Mouse (Mus musculus) ES-E14 (cell line): Measurements from ENCODE around the gene Mknk2. TPM values are rescaled to one million over a fixed set of nuclear protein-coding genes. Genes with fewer than 3 reads are reported as not detected.

ENCODE experiments used
- DNase-seq: peaks from one replicate; pipeline ENCODE4 v3.0.0-alpha.2; 2013; ENCODE audit warnings: low read depth, low spot score
- H3K27ac ChIP-seq: 2 replicates; pipeline ENCODE4 v1.5.1; 2012; ENCODE audit warnings: low read depth, mild to moderate bottlenecking, low read length, moderate library complexity, mixed read lengths; ENCODE audit not compliant: poor library complexity, insufficient read depth, severe bottlenecking
- H3K36me3 ChIP-seq: 2 replicates; pipeline ENCODE4 v1.6.1; 2012; ENCODE audit warnings: mild to moderate bottlenecking, low read length, moderate library complexity, mixed read lengths; ENCODE audit not compliant: control insufficient read depth, poor library complexity, insufficient read depth, severe bottlenecking
- H3K4me1 ChIP-seq, 2 experiments: fragments of 150-350 bp in 1 of 2; sonication (generic) in 1 of 2; 2 replicates each; pipeline ENCODE4 v1.6.1; 2012; ENCODE audit warnings: low read length in 2 of 2, mild to moderate bottlenecking in 1 of 2, mixed read lengths in 1 of 2; ENCODE audit not compliant: control insufficient read depth in 2 of 2, insufficient read depth in 2 of 2, poor library complexity in 1 of 2
- H3K4me3 ChIP-seq, 2 experiments: fragments of 150-350 bp in 1 of 2; sonication (generic) in 1 of 2; 2 replicates each; pipeline ENCODE4 v1.5.1; 2012; ENCODE audit warnings: low read length in 2 of 2, low read depth in 1 of 2, mild to moderate bottlenecking in 1 of 2, mixed read lengths in 1 of 2; ENCODE audit not compliant: insufficient read depth in 1 of 2, poor library complexity in 1 of 2, severe bottlenecking in 1 of 2
- H3K9ac ChIP-seq: 2 replicates; pipeline ENCODE4 v1.6.1; 2012; ENCODE audit warnings: low read depth, mild to moderate bottlenecking, low read length, mixed read lengths; ENCODE audit not compliant: poor library complexity, insufficient read depth, severe bottlenecking
- H3K9me3 ChIP-seq: fragments of 150-350 bp; sonication (generic); 2 replicates; pipeline ENCODE4 v1.6.1; 2012; ENCODE audit warnings: low read depth, mild to moderate bottlenecking, low read length; ENCODE audit not compliant: control insufficient read depth, insufficient read depth
- CHD2 ChIP-seq: IDR thresholded peaks from 2 replicates; pipeline ENCODE4 v1.6.1; 2014; ENCODE audit warnings: mild to moderate bottlenecking, low read depth, low read length, inconsistent platforms
- HCFC1 ChIP-seq: IDR thresholded peaks from 2 replicates; pipeline ENCODE4 v1.6.1; 2012; ENCODE audit warnings: low read length, inconsistent platforms, borderline replicate concordance; ENCODE audit not compliant: insufficient read depth
- MAFK ChIP-seq: IDR thresholded peaks from 2 replicates; pipeline ENCODE4 v1.6.1; 2014; ENCODE audit warnings: mild to moderate bottlenecking, low read depth, low read length, inconsistent platforms; ENCODE audit not compliant: insufficient read depth
- ZC3H11A ChIP-seq: IDR thresholded peaks from 2 replicates; pipeline ENCODE4 v1.6.1; 2012; ENCODE audit warnings: low read depth, mild to moderate bottlenecking, inconsistent platforms, low read length, borderline replicate concordance
- ZNF384 ChIP-seq: IDR thresholded peaks from 2 replicates; pipeline ENCODE4 v1.6.1; 2012; ENCODE audit warnings: low read depth, low read length, inconsistent platforms
- in situ Hi-C, 2 experiments: fragments of 600-800 bp; cut with MboI; formaldehyde crosslinking; loops; one replicate each; pipeline ENCODE4 v1.15.1; 2025; ENCODE audit warnings: low sequenced_read_pairs in 2 of 2, inconsistent platforms in 1 of 2; ENCODE audit not compliant: unreplicated experiment in 2 of 2
- total RNA-seq: library from RNA; depleted of rRNA; stranded (reverse); fragments of 300-350 nt; gene quantifications from 2 replicates; pipeline ENCODE4 v1.2.3, GENCODE M21; 2012

The Mknk2 gene
- total RNA-seq, 1 experiment: 40.7 TPM

- TF ChIP-seq HCFC1: no peak
- H3K4me3 ChIP-seq: no peak overlapping the region
- in situ Hi-C loops: no loop called here
- H3K4me1 ChIP-seq: peaks cover 0 to 16% of the 10 kb centered on the region in 2 experiments; a peak in 3 of 4 replicates
- H3K27ac ChIP-seq: no peak overlapping the region
- no peaks in the 10 kb centered on the region for H3K9me3 ChIP-seq
- H3K9ac ChIP-seq: no peak overlapping the region
- no peak for DNase-seq
- H3K36me3 ChIP-seq: peaks cover 52% of the 10 kb centered on the region
These were observed 8.9 kb downstream of the Mknk2 start for GRCm38 (mm10) chr10:80669018-80669417.

GRCm38 (mm10) chr10:80668614-80669013 is 9.3 kb downstream of the Mknk2 start:
- in situ Hi-C loops: no loop called here
- DNase-seq: no peak
- peaks cover 51% of the 10 kb centered on the region for H3K36me3 ChIP-seq
- TF ChIP-seq CHD2 (no peak), MAFK (no peak), HCFC1 (no peak), ZNF384 (no peak), ZC3H11A (no peak)
- no peak overlapping the region for H3K4me3 ChIP-seq
- H3K9ac ChIP-seq: no peak overlapping the region
- H3K4me1 ChIP-seq: peaks cover 0 to 18% of the 10 kb centered on the region in 2 experiments; a peak in 3 of 4 replicates
- no peak overlapping the region for H3K27ac ChIP-seq
- H3K9me3 ChIP-seq: no peaks in the 10 kb centered on the region

GRCm38 (mm10) chr10:80666837-80667412 is 11.0 kb downstream of the Mknk2 start:
- peaks cover 50% of the 10 kb centered on the region for H3K36me3 ChIP-seq

GRCm38 (mm10) chr10:80665981-80666733 is 11.8 kb downstream of the Mknk2 start:
- Histone ChIP-seq H3K36me3 (peaks cover 43% of the 10 kb centered on the region), H3K9ac (no peak overlapping the region; the same call in 1 of the 2 replicates), H3K27ac (no peak overlapping the region), H3K4me1 (peaks cover 0 to 24% of the 10 kb centered on the region in 2 experiments; a peak in 3 of 4 replicates), H3K4me3 (no peak overlapping the region), H3K9me3 (no peaks in the 10 kb centered on the region)
- no peak for TF ChIP-seq ZNF384
- TF ChIP-seq ZC3H11A: no peak
- no peak for TF ChIP-seq HCFC1
- TF ChIP-seq MAFK: no peak
- TF ChIP-seq CHD2: no peak
- in situ Hi-C loops: no loop called here
- DNase-seq: no peak

More at GRCm38 (mm10) chr10:80666837-80667412, 11.0 kb downstream of the Mknk2 start:
- H3K27ac ChIP-seq: no peak overlapping the region
- H3K4me3 ChIP-seq: no peak overlapping the region
- H3K9ac ChIP-seq: no peak overlapping the region
- no peak for DNase-seq
- in situ Hi-C loops: no loop called here
- TF ChIP-seq CHD2 (no peak), MAFK (no peak), ZC3H11A (no peak), HCFC1 (no peak), ZNF384 (no peak)
- peaks cover 0 to 24% of the 10 kb centered on the region in 2 experiments; a peak in 3 of 4 replicates for H3K4me1 ChIP-seq
- no peaks in the 10 kb centered on the region for H3K9me3 ChIP-seq
